Mouse (Mus musculus) Muller cell, postnatal 12 days (primary cell): ENCODE results near the gene Car15.

ENCODE experiments used
- DNase-seq: peaks from one replicate; pipeline ENCODE4 v3.0.0-alpha.2; 2015; ENCODE audit errors: inconsistent ontology term

Car15 gene

GRCm38 (mm10) chr16:17802839-17803674 is 35.1 kb downstream of the Car15 start:
- DNase-seq: peak; percentile 56

- DNase-seq: no peak
Observed at GRCm38 (mm10) chr16:17802456-17802838, 35.7 kb downstream of the Car15 start.

- DNase-seq: no peak
Observed at GRCm38 (mm10) chr16:17801777-17802455, 36.2 kb downstream of the Car15 start.

- DNase-seq: no peak
Observed at GRCm38 (mm10) chr16:17799584-17799983, 38.6 kb downstream of the Car15 start.

GRCm38 (mm10) chr16:17798321-17799180 is 39.6 kb downstream of the Car15 start:
- DNase-seq: peak; percentile 86

- DNase-seq: peak; percentile 52
Observed at GRCm38 (mm10) chr16:17797812-17798311, 40.3 kb downstream of the Car15 start.

GRCm38 (mm10) chr16:17796971-17797811 is 41.0 kb downstream of the Car15 start, which contains the start of gene Scarf2:
Scarf2 (plus strand) TSS chr16:17797282.
- DNase-seq: peak; percentile 75

GRCm38 (mm10) chr16:17796519-17796918 is 41.6 kb downstream of the Car15 start:
- no peak for DNase-seq

- DNase-seq: no peak
Observed at GRCm38 (mm10) chr16:17795643-17796042, 42.5 kb downstream of the Car15 start.

- DNase-seq: no peak
Observed at GRCm38 (mm10) chr16:17794047-17794446, 44.1 kb downstream of the Car15 start.

- DNase-seq: no peak
Observed at GRCm38 (mm10) chr16:17792728-17793127, 45.4 kb downstream of the Car15 start.

- DNase-seq: no peak
Observed at GRCm38 (mm10) chr16:17785337-17785736, 52.8 kb downstream of the Car15 start.
